Mouse (Mus musculus) liver, postnatal 0 days (tissue): ENCODE data around the gene Dlx6.

Experiments used
- CTCF ChIP-seq: sonication (generic); IDR thresholded peaks from 2 replicates; pipeline ENCODE4 v1.5.1; 2016; ENCODE audit warnings: antibody characterized with exemption, low read depth
- EP300 ChIP-seq: IDR thresholded peaks from 2 replicates; pipeline ENCODE4 v1.6.1; 2016; ENCODE audit warnings: antibody characterized with exemption, low read depth, mild to moderate bottlenecking

GRCm38 (mm10) chr6:6850324-6851060 lies 12.6 kb upstream of the Dlx6 start:
- TF ChIP-seq CTCF (no peak), EP300 (no peak)
